Mouse (Mus musculus) midbrain, embryonic 12.5 days (tissue): ENCODE results near the gene Emg1. TPM values are rescaled to one million over a fixed set of nuclear protein-coding genes. Genes with fewer than 3 reads are reported as not detected.

Experiments used
- ATAC-seq: fragments of 200-750 bp; cut with Nextera tagmentation; 2 replicates; pipeline ENCODE4 v1.8.0; 2017; ENCODE audit warnings: low read depth, moderate TSS enrichment, moderate library complexity; ENCODE audit not compliant: low FRiP score
- H3K27ac ChIP-seq: fragments of 300-500 bp; sonication (generic); replicated peaks from 2 replicates; pipeline ENCODE4 v1.5.1; 2016; ENCODE audit warnings: mild to moderate bottlenecking
- H3K27me3 ChIP-seq: fragments of 300-500 bp; sonication (generic); 2 replicates; pipeline ENCODE4 v1.6.1; 2016; ENCODE audit warnings: mild to moderate bottlenecking
- H3K36me3 ChIP-seq: fragments of 300-500 bp; sonication (generic); 2 replicates; pipeline ENCODE4 v1.6.1; 2016
- H3K4me1 ChIP-seq: fragments of 300-500 bp; sonication (generic); 2 replicates; pipeline ENCODE4 v1.6.1; 2016
- H3K4me2 ChIP-seq: fragments of 300-500 bp; sonication (generic); replicated peaks from 2 replicates; pipeline ENCODE4 v1.6.1; 2016; ENCODE audit warnings: mild to moderate bottlenecking, moderate library complexity
- H3K4me3 ChIP-seq: fragments of 300-500 bp; sonication (generic); 2 replicates; pipeline ENCODE4 v1.5.1; 2016; ENCODE audit warnings: mild to moderate bottlenecking
- H3K9ac ChIP-seq: fragments of 300-500 bp; sonication (generic); replicated peaks from 2 replicates; pipeline ENCODE4 v1.6.1; 2016; ENCODE audit warnings: mild to moderate bottlenecking, moderate library complexity
- H3K9me3 ChIP-seq: fragments of 300-500 bp; sonication (generic); 2 replicates; pipeline ENCODE4 v1.6.1; 2016; ENCODE audit warnings: mild to moderate bottlenecking
- WGBS: fragments of 180-500 bp; shearing (Covaris S2); methylation state at CpG from one replicate; pipeline ENCODE4 v1.1.7; 2016; 5-methylcytosine and 5-hydroxymethylcytosine counted together
- polyA plus RNA-seq: library from polyadenylated mRNA; unstranded; fragments of >200 nt; fragmentation: Nextera tagmentation; extraction: Ambion mirVana; gene quantifications from 2 replicates; pipeline ENCODE4 v1.2.1, GENCODE M21; 2016

Emg1 gene
- polyA plus RNA-seq, 1 experiment from 2014 or later, result 170 TPM

DNA sequence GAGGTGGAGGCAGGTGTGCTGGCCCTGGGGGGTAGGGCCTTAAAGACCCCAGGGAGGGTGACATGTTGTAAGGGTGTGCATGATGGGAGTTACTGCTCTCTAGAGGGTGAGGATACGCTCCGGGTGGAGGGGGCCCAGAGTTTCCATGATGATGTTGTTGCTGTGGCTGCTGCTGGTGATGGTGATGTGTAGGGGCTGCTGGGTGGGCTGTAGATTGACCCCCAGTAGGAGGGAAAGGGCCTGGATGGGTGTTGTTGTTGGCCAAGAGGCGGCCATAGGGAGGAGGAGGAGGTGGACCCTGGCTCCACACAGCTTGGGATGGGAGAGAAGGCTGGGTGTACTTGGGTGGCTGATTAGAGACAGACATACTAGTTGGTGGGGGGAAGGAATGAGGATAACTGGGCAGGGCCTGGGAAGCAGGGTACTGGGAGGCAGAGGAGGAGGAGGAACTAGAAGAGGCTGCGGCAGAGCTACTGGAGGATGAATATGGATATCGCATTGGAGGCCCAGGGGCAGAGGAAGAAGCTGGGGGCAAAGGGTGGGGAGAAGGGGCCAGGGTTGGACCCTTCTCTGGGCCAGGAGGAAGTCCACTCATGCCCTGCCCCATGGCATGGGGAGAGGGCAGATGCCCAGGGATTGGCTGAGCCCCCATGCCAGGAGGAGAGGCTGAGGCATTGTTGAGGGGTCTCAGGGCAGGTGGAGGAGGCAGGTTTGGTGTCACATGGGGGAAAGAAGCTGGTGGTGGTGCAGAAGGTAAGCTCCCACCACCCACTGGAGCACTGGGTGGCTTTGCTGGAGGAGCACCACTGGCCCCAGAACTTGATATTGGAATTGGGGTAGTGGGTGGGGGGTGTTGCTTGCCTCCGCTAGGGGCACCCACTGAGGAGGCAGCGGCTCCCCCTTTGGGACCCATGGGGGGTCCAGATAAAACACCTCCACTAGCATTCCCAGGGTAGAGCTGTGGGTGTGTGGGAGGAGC, 35.0 kb upstream of the Emg1 start:
- Histone ChIP-seq H3K4me2 (peak overlapping the region; percentile 73), H3K9ac (peak overlapping the region; percentile 75), H3K4me3 (no peak overlapping the region; the same call in 1 of the 2 replicates), H3K27me3 (no peaks in the 10 kb centered on the region), H3K9me3 (no peaks in the 10 kb centered on the region), H3K36me3 (peaks cover 59% of the 10 kb centered on the region), H3K27ac (peak overlapping the region; percentile 82; the same call in 1 of the 2 replicates), H3K4me1 (peaks cover 23% of the 10 kb centered on the region)
- WGBS, result 89% methylated on average over 7 of the region's 7 CpGs
- no peak for ATAC-seq

DNA sequence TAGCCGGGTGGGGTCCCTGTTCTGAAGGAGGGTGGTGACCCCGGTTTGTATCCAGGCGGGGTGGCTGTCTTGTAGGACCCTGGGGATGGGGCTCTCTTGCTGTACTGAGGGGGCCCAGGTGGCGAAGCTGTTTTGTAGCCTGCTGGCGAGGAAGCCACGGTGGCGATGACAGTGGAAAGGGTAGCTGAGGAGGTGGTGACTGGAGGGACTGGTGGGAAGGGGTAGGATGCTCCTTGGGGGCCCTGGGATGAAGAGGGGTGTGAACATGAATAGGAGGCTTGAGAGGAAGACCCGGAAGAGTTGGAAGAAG, 34.3 kb upstream of the Emg1 start:
- WGBS, result 14% methylated on average over 8 of the region's 8 CpGs
- Histone ChIP-seq H3K27me3 (no peaks in the 10 kb centered on the region), H3K9me3 (no peaks in the 10 kb centered on the region), H3K4me3 (peak overlapping the region; percentile 45), H3K27ac (peak overlapping the region; percentile 82), H3K4me1 (peaks cover 28% of the 10 kb centered on the region), H3K9ac (peak overlapping the region; percentile 75), H3K36me3 (peaks cover 59% of the 10 kb centered on the region), H3K4me2 (peak overlapping the region; percentile 73)
- ATAC-seq, result peak; percentile 10; the same call in 1 of the 2 replicates

- peak; percentile 80 for ATAC-seq
- under 1% methylated on average over 85 of the region's 85 CpGs for WGBS
- H3K36me3 ChIP-seq, result peaks cover 59% of the 10 kb centered on the region
Measured at GRCm38 (mm10) chr6:124745490-124746295, 33.7 kb upstream of the Emg1 start.

GRCm38 (mm10) chr6:124744755-124745321, 32.9 kb upstream of the Emg1 start:
- Histone ChIP-seq H3K4me2 (peak overlapping the region; percentile 73), H3K27ac (peak overlapping the region; percentile 82), H3K27me3 (no peaks in the 10 kb centered on the region), H3K9me3 (no peaks in the 10 kb centered on the region), H3K4me1 (peaks cover 33% of the 10 kb centered on the region), H3K4me3 (peak overlapping the region; percentile 45), H3K36me3 (peaks cover 58% of the 10 kb centered on the region), H3K9ac (peak overlapping the region; percentile 53)
- ATAC-seq, result no peak
- WGBS, result 70% methylated on average over 26 of the region's 26 CpGs

More at GRCm38 (mm10) chr6:124745490-124746295, 33.7 kb upstream of the Emg1 start:
- Histone ChIP-seq H3K4me2 (peak overlapping the region; percentile 73), H3K9me3 (no peaks in the 10 kb centered on the region), H3K27me3 (no peaks in the 10 kb centered on the region), H3K27ac (peak overlapping the region; percentile 82), H3K9ac (peak overlapping the region; percentile 75), H3K4me1 (peaks cover 28% of the 10 kb centered on the region), H3K4me3 (peak overlapping the region; percentile 45)

DNA sequence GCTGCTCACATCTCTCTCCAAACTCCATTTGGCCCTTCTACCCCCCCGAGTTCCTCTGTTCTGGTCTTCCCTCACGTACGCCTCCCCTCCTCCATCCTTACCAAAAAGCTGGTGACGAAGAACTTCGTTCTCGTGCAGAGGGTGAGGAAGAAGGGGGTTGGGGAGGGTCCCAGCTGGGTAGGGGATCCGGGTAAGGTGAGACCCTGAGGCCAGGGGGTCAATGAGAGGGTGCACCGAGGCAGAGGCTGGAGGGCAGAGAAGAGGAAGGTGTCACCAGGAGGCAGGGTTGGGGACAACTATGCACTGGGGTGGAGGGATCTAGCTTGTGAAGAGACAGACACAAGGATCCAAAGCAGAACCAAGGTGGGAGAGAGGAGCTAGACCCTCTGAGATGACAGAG, 31.7 kb upstream of the Emg1 start:
- Histone ChIP-seq H3K27me3 (no peaks in the 10 kb centered on the region), H3K27ac (no peak overlapping the region), H3K4me3 (no peak overlapping the region), H3K4me2 (no peak overlapping the region), H3K9me3 (no peaks in the 10 kb centered on the region), H3K36me3 (peaks cover 46% of the 10 kb centered on the region), H3K4me1 (peaks cover 45% of the 10 kb centered on the region), H3K9ac (0 out of 2 replicates have a peak overlapping the region, but pooled peaks have one; percentile 17)
- ATAC-seq, result no peak
- WGBS, result 90% methylated on average over 8 of the region's 8 CpGs

GRCm38 (mm10) chr6:124742839-124743514, 31.0 kb upstream of the Emg1 start:
- H3K27me3 ChIP-seq, result no peaks in the 10 kb centered on the region
- WGBS, result 95% methylated on average over 14 of the region's 15 CpGs
- H3K9me3 ChIP-seq, result no peaks in the 10 kb centered on the region
- no peak overlapping the region for H3K4me3 ChIP-seq
- ATAC-seq, result no peak
- no peak overlapping the region for H3K9ac ChIP-seq
- H3K36me3 ChIP-seq, result peaks cover 40% of the 10 kb centered on the region
- H3K4me1 ChIP-seq, result peaks cover 50% of the 10 kb centered on the region
- H3K27ac ChIP-seq, result no peak overlapping the region
- H3K4me2 ChIP-seq, result no peak overlapping the region

DNA sequence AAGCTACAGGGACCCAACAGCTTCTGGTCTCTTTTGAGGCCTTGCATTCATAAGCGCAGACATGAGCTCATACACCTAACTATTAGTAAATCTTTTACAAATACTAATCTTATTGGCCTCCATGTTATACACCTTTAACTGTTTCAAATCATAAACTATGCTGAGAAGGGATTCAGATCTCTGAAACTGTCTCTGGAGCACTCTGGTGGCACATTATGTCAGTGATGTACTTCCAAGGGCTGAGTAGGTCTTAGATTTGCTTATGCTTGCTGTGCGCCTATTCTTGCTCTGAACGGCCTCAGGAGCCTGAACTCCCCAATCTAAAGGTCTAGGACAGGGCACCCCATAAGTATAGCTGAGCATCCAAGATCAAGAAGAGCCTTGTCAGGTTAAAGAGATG, 29.9 kb upstream of the Emg1 start:
- Histone ChIP-seq H3K27ac (peak overlapping the region; percentile 99), H3K4me3 (peak overlapping the region; percentile 56), H3K27me3 (no peaks in the 10 kb centered on the region), H3K9ac (peak overlapping the region; percentile 77; the same call in 1 of the 2 replicates), H3K36me3 (peaks cover 28% of the 10 kb centered on the region), H3K9me3 (no peaks in the 10 kb centered on the region), H3K4me1 (peaks cover 46% of the 10 kb centered on the region), H3K4me2 (peak overlapping the region; percentile 67)
- 68% methylated on average over 3 of the region's 3 CpGs for WGBS
- no peak for ATAC-seq

GRCm38 (mm10) chr6:124740888-124741761, 29.1 kb upstream of the Emg1 start, which contains the start of gene Grcc10:
Grcc10 (minus strand) TSS chr6:124741374.
- Histone ChIP-seq H3K27ac (peak within 1 kb of the TSS; percentile 99), H3K27me3 (no peaks in the 10 kb centered on the region), H3K9ac (peak within 1 kb of the TSS; percentile 77), H3K36me3 (peaks cover 27% of the 10 kb centered on the region), H3K9me3 (no peaks in the 10 kb centered on the region), H3K4me1 (peaks cover 39% of the 10 kb centered on the region), H3K4me2 (peak within 1 kb of the TSS; percentile 67), H3K4me3 (peak within 1 kb of the TSS; percentile 56)
- peak; percentile 82 for ATAC-seq
- WGBS, result under 1% methylated on average over 41 of the region's 41 CpGs

DNA sequence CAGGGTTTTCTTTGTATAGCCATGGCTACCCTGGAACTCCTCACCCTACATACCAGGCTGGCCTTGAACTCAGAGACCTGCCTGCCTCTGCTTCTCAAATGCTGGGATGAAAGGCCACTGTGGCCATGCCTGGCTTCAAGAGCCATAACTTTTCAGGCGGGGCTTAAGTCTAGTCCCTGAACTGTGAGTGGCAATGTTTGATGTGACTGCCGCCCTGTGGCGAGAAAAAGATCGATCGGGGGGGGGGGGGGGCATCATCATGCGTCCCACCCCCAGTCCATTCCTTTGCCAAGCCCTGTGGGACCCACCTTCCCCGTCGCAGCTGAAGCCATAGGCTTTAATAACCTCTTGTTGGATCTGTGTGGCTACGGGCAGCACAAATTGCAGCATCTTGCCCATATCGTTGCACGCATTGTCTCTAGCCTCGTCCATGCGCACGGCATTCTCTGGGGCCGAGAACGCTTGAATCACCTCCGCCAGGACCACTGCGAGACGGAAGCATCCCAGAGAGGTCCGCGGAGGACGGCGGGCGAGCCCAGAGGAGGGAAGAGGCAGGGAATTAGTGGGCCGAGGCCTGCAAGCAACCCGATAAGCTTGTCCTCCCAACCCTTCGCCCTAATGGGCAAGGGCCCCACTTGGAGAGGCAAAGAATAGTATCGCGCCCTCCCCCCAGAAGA, 28.4 kb upstream of the Emg1 start:
- Histone ChIP-seq H3K4me2 (peak overlapping the region; percentile 67), H3K9me3 (no peaks in the 10 kb centered on the region), H3K27me3 (no peaks in the 10 kb centered on the region), H3K4me3 (peak overlapping the region; percentile 56), H3K9ac (peak overlapping the region; percentile 77), H3K36me3 (peaks cover 27% of the 10 kb centered on the region), H3K27ac (peak overlapping the region; percentile 99), H3K4me1 (peaks cover 36% of the 10 kb centered on the region)
- peak; percentile 12 for ATAC-seq
- WGBS, result 1% methylated on average over 29 of the region's 29 CpGs

DNA sequence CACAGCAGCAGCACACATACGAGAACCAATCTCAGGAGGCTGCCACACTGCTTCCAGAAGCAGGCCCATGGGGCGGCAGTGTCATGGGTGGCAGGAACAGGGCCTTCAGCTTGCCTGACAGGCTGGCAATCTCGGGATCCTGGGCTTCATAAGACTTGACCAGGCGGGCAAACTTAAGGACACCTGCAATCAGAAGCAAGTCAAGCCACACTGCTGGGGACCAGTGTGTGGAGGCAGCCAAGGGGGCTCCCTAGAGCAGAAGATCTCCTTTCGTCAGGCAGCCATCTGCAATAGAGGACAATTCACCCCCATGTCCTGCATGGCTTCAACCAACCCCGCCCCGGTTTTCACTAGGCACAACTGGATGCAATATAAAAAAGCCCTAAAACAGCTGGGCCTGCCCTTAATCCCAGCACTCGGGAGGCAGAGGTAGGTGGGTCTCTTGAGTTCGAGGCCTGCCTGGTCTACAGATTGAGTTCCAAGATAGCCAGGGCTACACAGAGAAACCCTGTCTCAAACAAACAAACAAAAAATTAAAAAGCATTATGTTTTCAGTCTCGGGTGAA, 27.3 kb upstream of the Emg1 start:
- no peaks in the 10 kb centered on the region for H3K27me3 ChIP-seq
- H3K9ac ChIP-seq, result peak overlapping the region; percentile 32; the same call in 1 of the 2 replicates
- H3K36me3 ChIP-seq, result peaks cover 18% of the 10 kb centered on the region
- peaks cover 29% of the 10 kb centered on the region for H3K4me1 ChIP-seq
- no peaks in the 10 kb centered on the region for H3K9me3 ChIP-seq
- ATAC-seq, result no peak
- 84% methylated on average over 10 of the region's 10 CpGs for WGBS
- H3K4me2 ChIP-seq, result peak overlapping the region; percentile 67
- peak overlapping the region; percentile 99; the same call in 1 of the 2 replicates for H3K27ac ChIP-seq
- no peak overlapping the region for H3K4me3 ChIP-seq
